Mouse (Mus musculus): Measurements from ENCODE around the gene Wdr13.

- TF ChIP-seq CTCF (IDR thresholded peaks at IDR 0.05; ENCODE audit: insufficient read depth, low read length) (no peak), POLR2A (IDR thresholded peaks at IDR 0.05; ENCODE audit: borderline replicate concordance, extremely low read depth, low read depth, low read length) (peak; percentile 65; the same call in 1 of the 2 replicates)
Observed at GRCm38 (mm10) chrX:8175504-8176385, 43.1 kb upstream of the Wdr13 start, which contains the start of gene Tbc1d25.
